Mouse (Mus musculus): ENCODE measurements at regions not wholly inside any gene's neighbourhood (a gene's known extent, or its start where the extent isn't known, plus 50 kb on each side); places are given as distances from the start of the nearest gene placed in this dataset.

DNA sequence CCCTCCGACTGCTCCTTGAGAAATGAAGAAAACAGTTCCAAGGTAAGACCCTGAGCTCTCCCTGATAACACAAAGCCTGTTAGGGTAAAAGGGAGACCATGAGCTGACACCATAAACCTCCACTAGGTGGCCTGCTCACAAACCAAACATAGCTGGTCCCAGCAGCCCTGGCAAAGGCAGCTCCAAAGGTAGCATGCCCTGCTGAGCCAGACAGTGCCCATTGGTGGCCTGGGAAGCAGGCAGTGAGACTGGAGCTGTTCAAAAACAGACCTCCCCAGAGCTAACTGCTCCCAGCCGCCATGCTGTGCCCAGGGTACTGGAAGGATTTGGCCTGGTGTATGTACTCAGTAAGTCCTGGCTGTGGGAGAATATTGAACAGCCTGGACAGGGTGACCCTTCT is 117.1 kb upstream of the Srsf6 start:
- TF ChIP-seq CTCF (IDR thresholded peaks at IDR 0.05; ENCODE audit: low read depth) (peak; percentile 49), EP300 (optimal IDR thresholded peaks at IDR 0.05) (no peak)

All from stomach, postnatal 0 days (tissue).